Mouse (Mus musculus): ENCODE data around the gene Tspyl1. TPM values are rescaled to one million over a fixed set of nuclear protein-coding genes. Genes with fewer than 3 reads are reported as not detected.
A peak's percentile ranks its signal among the peaks of the same experiment; 100 is the strongest.

Tspyl1 gene
- polyA plus RNA-seq, 1 experiment from 2014 or later: 55.8 TPM

GRCm38 (mm10) chr10:34312536-34312935 is 30.5 kb downstream of the Tspyl1 start:
- DNase-seq (ENCODE audit: low spot score): no peak
- no peak overlapping the region for H3K9ac ChIP-seq (ENCODE audit: low read length)
- H3K36me3 ChIP-seq (ENCODE audit: control insufficient read depth, insufficient read depth, low read length): no peaks in the 10 kb centered on the region
- H3K9me3 ChIP-seq (ENCODE audit: control insufficient read depth, low read length): no peaks in the 10 kb centered on the region
- H3K27me3 ChIP-seq (ENCODE audit: control insufficient read depth, insufficient read depth, low read length): no peaks in the 10 kb centered on the region
- no peak for ATAC-seq (ENCODE audit: insufficient number of reproducible peaks, low FRiP score, low TSS enrichment, low read depth)
- H3K4me1 ChIP-seq (ENCODE audit: control insufficient read depth, insufficient read depth, low read length): peaks cover 9% of the 10 kb centered on the region; the same call in 1 of the 2 replicates
- no peak overlapping the region for H3K27ac ChIP-seq (replicated peaks; ENCODE audit: low read depth, low read length)
- WGBS: 40% methylated on average over 3 of the region's 3 CpGs
- no peak overlapping the region for H3K4me2 ChIP-seq (ENCODE audit: low read depth, severe bottlenecking)
- H3K4me3 ChIP-seq (ENCODE audit: low read depth, low read length): no peak overlapping the region

- ATAC-seq (ENCODE audit: insufficient number of reproducible peaks, low FRiP score, low TSS enrichment, low read depth) (peak; percentile 75; the same call in 1 of the 2 replicates), DNase-seq (ENCODE audit: low spot score) (peak; percentile 55)
- H3K4me1 ChIP-seq (ENCODE audit: control insufficient read depth, insufficient read depth, low read length): peaks cover 9% of the 10 kb centered on the region; the same call in 1 of the 2 replicates
- no peak overlapping the region for H3K4me3 ChIP-seq (ENCODE audit: low read depth, low read length)
- no peaks in the 10 kb centered on the region for H3K36me3 ChIP-seq (ENCODE audit: control insufficient read depth, insufficient read depth, low read length)
- H3K9me3 ChIP-seq (ENCODE audit: control insufficient read depth, low read length): no peaks in the 10 kb centered on the region
- no peaks in the 10 kb centered on the region for H3K27me3 ChIP-seq (ENCODE audit: control insufficient read depth, insufficient read depth, low read length)
- H3K9ac ChIP-seq (ENCODE audit: low read length): no peak overlapping the region
- 4% methylated on average over 3 of the region's 3 CpGs for WGBS
- H3K4me2 ChIP-seq (ENCODE audit: low read depth, severe bottlenecking): no peak overlapping the region
- no peak overlapping the region for H3K27ac ChIP-seq (replicated peaks; ENCODE audit: low read depth, low read length)
Observed at GRCm38 (mm10) chr10:34316571-34317216, 34.7 kb downstream of the Tspyl1 start.

- H3K9me3 ChIP-seq (ENCODE audit: control insufficient read depth, low read length): no peaks in the 10 kb centered on the region
- peak; percentile 44; the same call in 1 of the 2 replicates for ATAC-seq (ENCODE audit: insufficient number of reproducible peaks, low FRiP score, low TSS enrichment, low read depth)
- H3K4me3 ChIP-seq (ENCODE audit: low read depth, low read length): no peak overlapping the region
- no peak overlapping the region for H3K27ac ChIP-seq (replicated peaks; ENCODE audit: low read depth, low read length)
- WGBS: 22% methylated on average over 2 of the region's 2 CpGs
- H3K27me3 ChIP-seq (ENCODE audit: control insufficient read depth, insufficient read depth, low read length): no peaks in the 10 kb centered on the region
- no peaks in the 10 kb centered on the region for H3K36me3 ChIP-seq (ENCODE audit: control insufficient read depth, insufficient read depth, low read length)
- no peak for DNase-seq (ENCODE audit: low spot score)
- no peak overlapping the region for H3K4me2 ChIP-seq (ENCODE audit: low read depth, severe bottlenecking)
- peaks cover 9% of the 10 kb centered on the region; the same call in 1 of the 2 replicates for H3K4me1 ChIP-seq (ENCODE audit: control insufficient read depth, insufficient read depth, low read length)
- no peak overlapping the region for H3K9ac ChIP-seq (ENCODE audit: low read length)
Observed at GRCm38 (mm10) chr10:34317217-34317606, 35.2 kb downstream of the Tspyl1 start.

- WGBS: 80% methylated on average over 2 of the region's 2 CpGs
- no peaks in the 10 kb centered on the region for H3K36me3 ChIP-seq (ENCODE audit: control insufficient read depth, insufficient read depth, low read length)
Observed at GRCm38 (mm10) chr10:34320809-34321208, 38.8 kb downstream of the Tspyl1 start.

DNA sequence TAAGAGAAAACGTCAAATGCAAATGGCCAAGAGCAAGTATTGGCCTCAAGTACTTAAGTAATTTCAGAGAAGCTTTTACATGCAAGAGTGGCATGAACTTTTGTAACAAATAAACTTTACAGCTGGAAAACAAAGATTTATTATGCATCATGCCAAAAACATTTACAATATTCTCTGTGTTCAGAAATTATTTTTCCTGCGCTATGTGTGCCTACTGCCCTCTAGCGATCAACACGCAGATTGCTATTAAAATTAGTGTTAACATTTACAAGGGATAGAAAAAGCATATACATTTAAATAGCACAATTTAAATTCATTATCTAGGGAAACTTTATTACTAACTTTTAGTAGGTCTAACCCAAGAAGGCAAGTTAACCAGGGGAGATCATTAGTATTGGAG is 44.7 kb downstream of the Tspyl1 start:
- Histone ChIP-seq H3K27ac (replicated peaks; ENCODE audit: low read depth, low read length) (no peak overlapping the region), H3K27me3 (ENCODE audit: control insufficient read depth, insufficient read depth, low read length) (no peaks in the 10 kb centered on the region), H3K4me1 (ENCODE audit: control insufficient read depth, insufficient read depth, low read length) (no peaks in the 10 kb centered on the region), H3K4me2 (ENCODE audit: low read depth, severe bottlenecking) (no peak overlapping the region), H3K4me3 (ENCODE audit: low read depth, low read length) (no peak overlapping the region), H3K36me3 (ENCODE audit: control insufficient read depth, insufficient read depth, low read length) (no peaks in the 10 kb centered on the region), H3K9me3 (ENCODE audit: control insufficient read depth, low read length) (no peaks in the 10 kb centered on the region), H3K9ac (ENCODE audit: low read length) (no peak overlapping the region)
- ATAC-seq (ENCODE audit: insufficient number of reproducible peaks, low FRiP score, low TSS enrichment, low read depth) (no peak), DNase-seq (ENCODE audit: low spot score) (no peak)
- WGBS: 26% methylated on average over 4 of the region's 4 CpGs

More at GRCm38 (mm10) chr10:34320809-34321208, 38.8 kb downstream of the Tspyl1 start:
- no peak for ATAC-seq (ENCODE audit: insufficient number of reproducible peaks, low FRiP score, low TSS enrichment, low read depth)
- Histone ChIP-seq H3K4me1 (ENCODE audit: control insufficient read depth, insufficient read depth, low read length) (peaks cover 9% of the 10 kb centered on the region; the same call in 1 of the 2 replicates), H3K9ac (ENCODE audit: low read length) (no peak overlapping the region), H3K27ac (replicated peaks; ENCODE audit: low read depth, low read length) (no peak overlapping the region), H3K9me3 (ENCODE audit: control insufficient read depth, low read length) (no peaks in the 10 kb centered on the region), H3K4me2 (ENCODE audit: low read depth, severe bottlenecking) (no peak overlapping the region), H3K27me3 (ENCODE audit: control insufficient read depth, insufficient read depth, low read length) (no peaks in the 10 kb centered on the region), H3K4me3 (ENCODE audit: low read depth, low read length) (no peak overlapping the region)
- no peak for DNase-seq (ENCODE audit: low spot score)

DNA sequence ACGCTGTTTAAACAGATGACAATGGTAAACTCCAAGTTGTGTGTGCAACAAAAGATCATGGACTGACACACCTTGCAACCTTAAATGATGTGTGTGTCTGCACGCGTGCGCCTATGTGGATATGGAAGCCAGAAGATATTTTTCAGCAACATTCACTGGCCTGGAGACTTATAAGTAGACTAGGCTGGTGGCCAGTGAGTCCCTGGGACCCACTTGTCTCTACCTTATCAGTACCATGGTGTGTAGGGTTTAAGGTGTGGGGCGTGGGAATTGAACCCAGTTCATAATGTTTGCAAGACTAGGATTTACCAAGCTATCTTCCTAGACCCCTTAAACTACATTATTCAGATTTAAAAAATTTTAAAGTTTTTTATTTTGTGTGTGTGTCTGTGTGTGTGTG is 45.2 kb downstream of the Tspyl1 start:
- Histone ChIP-seq H3K4me2 (ENCODE audit: low read depth, severe bottlenecking) (no peak overlapping the region), H3K27ac (replicated peaks; ENCODE audit: low read depth, low read length) (no peak overlapping the region), H3K4me1 (ENCODE audit: control insufficient read depth, insufficient read depth, low read length) (no peaks in the 10 kb centered on the region), H3K9me3 (ENCODE audit: control insufficient read depth, low read length) (no peaks in the 10 kb centered on the region), H3K36me3 (ENCODE audit: control insufficient read depth, insufficient read depth, low read length) (no peaks in the 10 kb centered on the region), H3K9ac (ENCODE audit: low read length) (no peak overlapping the region), H3K27me3 (ENCODE audit: control insufficient read depth, insufficient read depth, low read length) (no peaks in the 10 kb centered on the region), H3K4me3 (ENCODE audit: low read depth, low read length) (no peak overlapping the region)
- no peak for ATAC-seq (ENCODE audit: insufficient number of reproducible peaks, low FRiP score, low TSS enrichment, low read depth)
- WGBS: 62% methylated on average over 5 of the region's 5 CpGs
- DNase-seq (ENCODE audit: low spot score): no peak

- H3K36me3 ChIP-seq (ENCODE audit: control insufficient read depth, insufficient read depth, low read length): no peaks in the 10 kb centered on the region
- 3% methylated on average over 2 of the region's 2 CpGs for WGBS
- no peak overlapping the region for H3K4me2 ChIP-seq (ENCODE audit: low read depth, severe bottlenecking)
- H3K9me3 ChIP-seq (ENCODE audit: control insufficient read depth, low read length): no peaks in the 10 kb centered on the region
- no peak for ATAC-seq (ENCODE audit: insufficient number of reproducible peaks, low FRiP score, low TSS enrichment, low read depth)
- no peaks in the 10 kb centered on the region for H3K27me3 ChIP-seq (ENCODE audit: control insufficient read depth, insufficient read depth, low read length)
- no peak overlapping the region for H3K27ac ChIP-seq (replicated peaks; ENCODE audit: low read depth, low read length)
- no peak overlapping the region for H3K9ac ChIP-seq (ENCODE audit: low read length)
- H3K4me3 ChIP-seq (ENCODE audit: low read depth, low read length): no peak overlapping the region
- DNase-seq (ENCODE audit: low spot score): peak; percentile 48
- no peaks in the 10 kb centered on the region for H3K4me1 ChIP-seq (ENCODE audit: control insufficient read depth, insufficient read depth, low read length)
Observed at GRCm38 (mm10) chr10:34328310-34328709, 46.3 kb downstream of the Tspyl1 start.

Data from limb, embryonic 11.5 days (tissue).